Mouse (Mus musculus) forelimb bud, embryonic 11.5 days (tissue): ENCODE results near the gene Sh3pxd2b.

Experiments
- DNase-seq: peaks from one replicate; pipeline ENCODE4 v3.0.0-alpha.2; 2012; ENCODE audit warnings: low read depth, low spot score

The Sh3pxd2b gene

GRCm38 (mm10) chr11:32425043-32425658 is 77.5 kb downstream of the Sh3pxd2b start:
- DNase-seq = no peak

GRCm38 (mm10) chr11:32427537-32427936 is 79.9 kb downstream of the Sh3pxd2b start:
- DNase-seq = no peak

- peak; percentile 48 for DNase-seq
These were observed 87.9 kb downstream of the Sh3pxd2b start for GRCm38 (mm10) chr11:32435410-32436060.

GRCm38 (mm10) chr11:32442576-32442975 is 95.0 kb downstream of the Sh3pxd2b start:
- no peak for DNase-seq

GRCm38 (mm10) chr11:32444266-32444665 is 96.6 kb downstream of the Sh3pxd2b start:
- no peak for DNase-seq

GRCm38 (mm10) chr11:32445135-32445534 is 97.5 kb downstream of the Sh3pxd2b start:
- no peak for DNase-seq

- no peak for DNase-seq
These were observed 98.1 kb downstream of the Sh3pxd2b start for GRCm38 (mm10) chr11:32445637-32446226.

- DNase-seq = peak; percentile 51
These were observed 102.6 kb downstream of the Sh3pxd2b start for GRCm38 (mm10) chr11:32450216-32450615.

GRCm38 (mm10) chr11:32451306-32451705 is 103.7 kb downstream of the Sh3pxd2b start:
- no peak for DNase-seq

GRCm38 (mm10) chr11:32452745-32453144 is 105.1 kb downstream of the Sh3pxd2b start:
- DNase-seq = no peak

GRCm38 (mm10) chr11:32453353-32453915 is 105.8 kb downstream of the Sh3pxd2b start:
- no peak for DNase-seq

GRCm38 (mm10) chr11:32454231-32454799 is 106.7 kb downstream of the Sh3pxd2b start:
- DNase-seq = peak; percentile 8

GRCm38 (mm10) chr11:32454800-32455506 is 107.3 kb downstream of the Sh3pxd2b start, which contains the start of gene Ubtd2:
Gene Ubtd2, plus strand, starts transcription at chr11:32455370.
- DNase-seq = peak; percentile 95

- peak; percentile 64 for DNase-seq
These were observed 108.0 kb downstream of the Sh3pxd2b start for GRCm38 (mm10) chr11:32455507-32456141.

- peak; percentile 16 for DNase-seq
These were observed 108.7 kb downstream of the Sh3pxd2b start for GRCm38 (mm10) chr11:32456356-32456755.

GRCm38 (mm10) chr11:32464282-32464681 is 116.7 kb downstream of the Sh3pxd2b start:
- no peak for DNase-seq

GRCm38 (mm10) chr11:32471925-32472324 is 124.3 kb downstream of the Sh3pxd2b start:
- DNase-seq = no peak

- DNase-seq = no peak
These were observed 127.1 kb downstream of the Sh3pxd2b start for GRCm38 (mm10) chr11:32474725-32475124.

GRCm38 (mm10) chr11:32475487-32476236 is 128.0 kb downstream of the Sh3pxd2b start:
- DNase-seq = no peak
